Mouse (Mus musculus): ENCODE data around the gene Btbd35f13.
"Not testable (repeated sequence)": the region's sequence is repeated elsewhere in the genome, so short reads cannot be mapped to it uniquely, and the experiment has no call there.

GRCm38 (mm10) chrX:33702249-33702648 is 45.3 kb downstream of the Btbd35f13 start, which contains the start of gene Btbd35f14:
- TF ChIP-seq CTCF (IDR thresholded peaks at IDR 0.05; ENCODE audit: insufficient read depth, low read length); POLR2A (IDR thresholded peaks at IDR 0.05; ENCODE audit: borderline replicate concordance, extremely low read depth, low read depth, low read length): not testable (repeated sequence)

Measured in lung, adult 2 months (tissue).